Mouse (Mus musculus) ovary, postnatal 14 days (tissue): ENCODE data around the gene Rps11.

Source experiments
- DNase-seq: peaks from one replicate; pipeline ENCODE4 v3.0.0; 2022; ENCODE audit warnings: low spot score

Gene Rps11

GRCm38 (mm10) chr7:45083300-45083890, 40.8 kb downstream of the Rps11 start:
- no peak for DNase-seq

DNA sequence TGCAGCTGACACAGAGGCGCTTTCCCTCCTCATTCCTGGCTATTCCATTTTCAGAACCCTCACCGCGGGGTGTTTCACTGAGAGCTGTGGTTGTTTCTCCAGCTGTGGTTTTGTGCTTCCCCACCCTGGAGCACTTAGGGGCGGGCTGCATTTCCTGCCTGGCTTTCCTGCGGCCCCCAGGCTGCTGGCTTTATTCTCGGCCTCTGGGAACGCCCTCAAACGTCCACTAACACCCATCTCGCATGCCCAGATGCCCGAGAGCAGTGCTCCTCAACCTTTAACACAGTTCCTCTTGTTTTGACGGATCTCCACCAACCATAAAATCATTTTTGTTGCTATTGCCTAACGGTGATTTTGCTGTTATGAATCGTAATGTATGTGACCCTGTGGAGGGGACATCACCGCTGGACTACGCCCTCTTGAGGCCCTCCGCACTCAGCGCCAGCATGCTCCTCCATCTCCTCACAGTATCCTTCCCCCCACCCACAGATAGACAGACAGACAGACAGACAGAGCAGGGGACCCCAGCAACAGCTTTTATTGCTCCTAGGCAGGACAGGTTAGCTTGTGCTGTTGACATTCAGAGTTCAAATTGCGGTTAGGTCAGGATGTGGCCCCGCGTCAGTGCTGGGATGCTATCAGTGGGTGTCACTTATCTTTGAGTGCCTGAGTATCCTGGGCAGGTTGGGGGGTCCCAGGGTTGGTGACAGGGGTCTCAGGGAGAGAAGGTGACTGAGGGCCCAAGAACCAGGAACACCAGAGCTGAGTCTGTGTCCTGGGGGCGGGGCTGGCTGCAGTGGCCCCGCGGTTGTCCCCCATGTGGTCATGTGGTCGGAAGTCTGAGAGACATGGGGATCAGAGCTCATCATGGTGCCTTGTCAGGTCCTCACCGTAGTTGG, 41.6 kb downstream of the Rps11 start:
- no peak for DNase-seq

GRCm38 (mm10) chr7:45081016-45081415, 43.2 kb downstream of the Rps11 start:
- no peak for DNase-seq

GRCm38 (mm10) chr7:45079856-45080255, 44.4 kb downstream of the Rps11 start:
- peak; percentile 93 for DNase-seq

- DNase-seq: peak; percentile 73
Observed at GRCm38 (mm10) chr7:45078513-45078912, 45.7 kb downstream of the Rps11 start.

DNA sequence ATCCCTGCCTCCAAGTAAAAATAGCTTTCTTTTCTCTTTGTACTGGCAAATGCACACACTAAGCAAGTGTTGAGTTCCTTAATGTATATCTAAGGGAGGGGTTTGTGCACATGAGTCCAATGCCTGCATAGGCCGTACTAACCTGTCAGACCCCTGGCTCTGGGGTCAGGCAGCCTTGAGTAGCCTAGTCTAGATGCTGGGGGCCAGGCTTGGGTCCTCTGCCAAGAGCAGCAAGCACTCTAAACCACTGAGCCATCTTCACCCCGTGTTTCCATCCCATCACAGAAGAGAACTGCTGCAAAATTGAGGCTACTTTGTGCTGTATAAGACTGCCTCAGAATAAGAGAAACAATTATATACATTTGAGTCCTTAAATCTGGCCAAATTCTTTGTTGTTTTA, 46.4 kb downstream of the Rps11 start:
- DNase-seq: no peak

DNA sequence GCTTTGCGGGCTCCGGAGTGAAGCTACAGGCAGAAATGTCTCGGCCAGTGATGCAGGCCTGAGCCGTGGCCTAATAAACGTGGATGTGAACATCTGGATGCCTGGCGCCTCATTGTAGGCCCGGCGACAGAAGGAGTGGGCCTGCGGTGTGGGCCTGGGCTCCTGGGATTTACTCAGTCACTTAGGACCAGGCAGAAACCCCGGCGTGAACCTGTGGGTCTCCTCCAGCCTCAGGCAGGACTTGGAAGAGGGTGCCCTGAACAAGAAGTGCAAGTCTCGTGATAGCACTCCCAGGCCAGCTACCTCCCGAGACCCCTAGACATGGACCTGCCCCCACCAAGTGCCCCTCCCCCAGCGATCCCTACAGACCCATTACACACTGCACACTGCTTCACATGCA, 46.9 kb downstream of the Rps11 start:
- DNase-seq: no peak

- DNase-seq: no peak
Observed at GRCm38 (mm10) chr7:45076501-45076900, 47.7 kb downstream of the Rps11 start.

DNA sequence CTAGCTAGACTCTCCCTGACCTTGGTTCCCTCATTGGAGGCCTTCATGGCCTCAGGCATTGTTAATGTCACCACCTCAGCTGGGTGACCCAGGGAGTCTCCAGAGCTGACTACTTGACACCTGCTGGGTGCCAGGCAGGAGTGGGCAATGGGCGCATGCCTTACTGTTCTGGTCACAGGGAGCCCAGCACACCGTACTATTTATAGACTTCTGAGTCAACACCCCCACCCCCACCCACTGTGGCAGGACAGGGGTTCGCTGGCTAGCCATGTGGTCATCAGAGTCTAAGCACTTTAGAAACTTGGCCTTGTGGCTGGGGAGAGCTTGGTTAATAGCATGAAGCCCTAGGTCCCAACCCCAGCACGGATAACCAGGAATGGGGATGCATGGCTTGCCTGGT, 48.8 kb downstream of the Rps11 start:
- DNase-seq: no peak

DNA sequence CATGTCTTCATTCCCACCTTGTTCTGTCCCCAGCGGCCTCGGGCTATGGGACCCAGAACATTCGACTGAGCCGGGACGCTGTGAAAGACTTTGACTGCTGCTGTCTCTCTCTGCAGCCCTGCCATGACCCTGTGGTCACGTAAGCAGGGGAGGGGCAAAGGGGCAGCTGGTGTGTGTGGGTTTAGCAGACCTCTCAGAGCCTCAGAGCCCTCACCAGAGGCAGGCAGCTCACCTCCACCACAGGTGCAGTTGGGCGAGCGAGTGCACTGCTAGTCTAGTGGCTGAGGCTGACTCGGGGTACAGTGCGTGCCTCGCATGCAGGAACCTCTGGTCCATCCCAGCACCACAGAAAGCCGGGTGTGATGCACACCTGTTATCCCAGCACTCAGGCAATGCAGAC, 50.3 kb downstream of the Rps11 start:
- no peak for DNase-seq

DNA sequence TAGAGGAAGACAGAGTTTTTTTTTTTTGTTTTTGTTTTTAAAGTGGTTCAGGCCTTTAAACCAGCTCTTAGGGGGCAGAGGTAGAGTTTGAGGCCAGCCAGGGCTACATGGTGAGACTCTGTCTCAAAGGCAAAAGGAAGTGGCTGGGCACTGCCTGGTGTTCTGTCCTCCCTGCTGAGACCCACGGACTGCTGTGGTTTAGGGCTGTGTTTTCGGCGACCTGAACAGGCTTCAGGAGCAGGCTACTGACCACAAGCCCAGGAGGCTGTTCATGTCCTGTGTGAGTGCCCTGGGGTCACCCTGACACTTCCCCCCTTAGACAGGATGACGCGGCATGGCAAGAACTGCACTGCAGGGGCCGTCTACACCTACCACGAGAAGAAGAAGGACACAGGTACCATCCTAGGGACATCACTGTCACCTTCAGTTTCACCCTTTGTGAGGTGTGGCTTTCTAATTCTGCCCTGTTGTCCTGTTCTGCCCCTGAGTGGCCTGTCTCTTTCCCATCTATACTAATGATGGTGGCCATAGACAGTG, 51.0 kb downstream of the Rps11 start:
- DNase-seq: no peak
